15 mouse cellular contexts compared by ENCODE assay signal in the genomic region with DNA sequence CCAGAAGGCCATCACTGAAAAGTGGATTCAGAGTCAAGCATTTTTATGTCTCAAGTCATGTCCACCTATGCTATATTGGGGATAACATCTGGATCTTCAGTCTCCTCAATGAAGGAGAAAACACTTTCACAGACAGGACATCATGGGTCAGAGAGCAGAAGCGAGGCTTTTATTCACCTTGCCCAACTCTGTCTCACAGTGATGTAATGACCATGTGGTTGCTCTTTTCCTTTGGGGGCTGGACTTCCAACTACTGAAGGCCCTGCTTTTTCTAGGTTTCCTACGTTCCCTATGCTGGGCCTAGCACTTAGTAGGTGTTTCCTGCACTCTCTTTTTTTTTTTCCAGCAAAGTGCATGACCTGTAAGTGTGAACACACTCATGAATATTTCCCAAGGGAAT.
"Had no signal": no experiment of that assay in that cellular context is flagged by ENCODE, and none has a peak within 500 bp of the region (broad histone marks: within the 10 kb centered on the region; RNA-seq: fewer than 3 reads in every experiment).

No protein-coding gene starts in this region.

- H3K4me1 ChIP-seq: neural tube, embryonic 13.5 days; neural tube, embryonic 15.5 days; stomach, embryonic 15.5 days had no signal

- DNase-seq: retina, postnatal 1 day; right cerebral cortex, adult 18-20 months; right cerebral cortex, postnatal 14 days; right cerebral cortex, postnatal 25 days; right cerebral cortex, postnatal 4 days; spleen, adult 18-20 months; thymus, adult 2 months; thymus, postnatal 14 days; thymus, postnatal 25 days; thymus, postnatal 36 days; thymus, postnatal 4 days had no signal

- H3K4me3 ChIP-seq: neural tube, embryonic 13.5 days; neural tube, embryonic 15.5 days; stomach, embryonic 15.5 days had no signal

- H3K27me3 ChIP-seq: neural tube, embryonic 13.5 days; neural tube, embryonic 15.5 days; stomach, embryonic 15.5 days had no signal

- H3K27ac ChIP-seq: neural tube, embryonic 13.5 days; neural tube, embryonic 15.5 days; stomach, embryonic 15.5 days; stomach, postnatal 0 days had no signal
